Mouse (Mus musculus) retina, embryonic 14.5 days (tissue): ENCODE measurements around the gene Zar1l.

ENCODE experiments used
- DNase-seq: peaks from one replicate; pipeline ENCODE4 v3.0.0-alpha.2; 2015; ENCODE audit warnings: low spot score

Gene Zar1l

DNA sequence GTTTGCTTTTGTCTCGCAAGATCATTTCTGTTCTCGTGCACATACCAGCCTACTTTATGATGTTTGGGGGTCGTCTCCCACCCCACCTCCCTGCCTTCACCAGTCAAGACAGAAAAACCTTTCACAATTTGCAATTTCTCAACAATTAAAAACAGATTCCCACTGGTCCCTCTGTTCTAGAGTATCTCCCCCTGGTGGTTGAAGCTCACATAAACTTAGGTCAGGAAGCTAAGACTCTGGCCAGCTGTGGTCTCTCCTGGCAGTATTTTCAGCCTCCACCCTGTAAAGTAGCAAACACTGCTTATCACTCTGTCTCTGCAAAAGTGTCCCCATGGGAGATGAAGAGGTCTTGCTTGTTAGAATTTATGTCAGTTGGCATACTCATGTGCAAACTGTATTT lies 32.8 kb downstream of the Zar1l start:
- DNase-seq = peak; percentile 62

GRCm38 (mm10) chr5:150478612-150479011 lies 39.4 kb downstream of the Zar1l start:
- no peak for DNase-seq

GRCm38 (mm10) chr5:150477364-150477763 lies 40.6 kb downstream of the Zar1l start:
- DNase-seq = no peak

- DNase-seq = no peak
These were observed 49.5 kb downstream of the Zar1l start for GRCm38 (mm10) chr5:150468431-150468830.

DNA sequence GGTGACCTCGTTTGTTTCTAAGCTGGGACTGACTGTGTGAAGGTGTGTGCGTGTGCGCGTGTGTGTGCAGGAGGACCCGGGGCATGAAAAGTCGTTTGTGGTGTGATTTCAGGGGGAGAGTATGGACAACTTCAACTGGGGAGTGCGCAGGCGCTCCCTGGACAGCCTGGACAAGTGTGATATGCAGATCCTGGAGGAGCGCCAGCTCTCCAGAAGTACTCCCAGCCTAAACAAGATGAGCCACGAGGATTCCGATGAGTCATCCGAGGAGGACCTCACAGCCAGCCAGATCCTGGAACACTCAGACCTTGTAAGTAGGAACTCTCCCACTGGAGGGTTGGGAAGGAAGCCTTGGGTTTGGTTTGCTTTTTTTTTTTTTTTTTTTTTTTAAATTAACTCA lies 51.8 kb downstream of the Zar1l start:
- no peak for DNase-seq

DNA sequence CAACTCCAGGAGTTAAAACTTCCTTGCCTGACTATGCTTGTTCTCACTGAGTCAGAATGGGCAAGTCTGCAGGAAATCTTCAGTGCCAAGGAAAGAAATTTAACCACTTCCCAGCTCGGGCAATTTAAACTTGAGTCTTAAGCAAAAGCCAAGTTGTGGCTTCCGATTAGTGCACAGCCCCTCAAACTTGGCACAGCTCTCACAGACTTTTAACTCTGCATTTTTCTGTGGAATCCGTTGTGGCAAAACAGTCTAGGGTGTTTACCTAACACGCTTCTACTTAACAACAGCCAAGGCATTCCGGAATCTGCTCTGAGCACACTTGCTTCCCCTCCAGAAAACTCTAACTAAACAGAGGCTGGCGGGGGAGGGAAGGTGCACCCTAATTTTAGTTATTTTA lies 52.7 kb downstream of the Zar1l start:
- DNase-seq = no peak

GRCm38 (mm10) chr5:150464721-150465120 lies 53.2 kb downstream of the Zar1l start:
- no peak for DNase-seq

GRCm38 (mm10) chr5:150459801-150460200 lies 58.2 kb downstream of the Zar1l start:
- no peak for DNase-seq

DNA sequence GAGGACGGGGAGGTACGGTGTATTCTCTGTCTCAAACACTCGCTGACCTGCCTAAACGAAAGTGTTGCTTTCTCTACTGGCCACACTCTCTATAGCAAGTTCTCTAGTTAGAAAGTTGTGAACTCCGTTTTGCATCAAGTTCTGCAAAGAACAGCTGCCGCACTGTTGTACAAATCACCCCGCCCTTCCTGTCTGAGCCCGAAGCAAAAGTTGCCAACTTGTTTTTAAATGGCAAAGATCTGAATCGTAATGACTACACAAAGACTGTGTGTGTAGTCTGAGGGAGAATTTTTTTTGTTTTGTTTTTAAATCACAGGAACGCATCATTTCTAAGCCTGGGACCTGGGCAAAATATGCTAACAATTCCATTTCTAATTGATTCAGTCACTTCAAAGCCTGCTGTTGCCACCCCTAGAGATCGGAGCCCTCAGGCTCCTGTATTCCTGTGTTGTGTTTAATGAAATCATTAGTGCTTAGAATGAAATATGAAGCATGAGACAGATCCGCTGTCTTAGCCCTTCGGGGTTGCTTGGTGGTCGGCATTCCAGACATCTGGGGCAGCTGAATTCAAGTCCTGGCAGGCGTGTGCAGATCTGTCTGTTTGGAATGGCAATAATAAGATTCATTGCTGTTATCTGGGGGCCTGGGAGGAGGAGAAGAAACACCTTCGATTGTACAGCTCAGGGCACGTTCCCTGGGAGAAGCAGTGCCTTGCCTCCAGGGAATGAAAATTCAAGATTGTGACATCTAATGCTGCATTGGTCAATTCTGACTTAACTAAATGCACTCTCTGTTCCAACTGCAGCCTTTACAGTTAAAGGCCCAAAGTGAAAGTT lies 59.8 kb downstream of the Zar1l start:
- no peak for DNase-seq

- DNase-seq = no peak
These were observed 60.6 kb downstream of the Zar1l start for GRCm38 (mm10) chr5:150457165-150457903.
